In the genomic region with DNA sequence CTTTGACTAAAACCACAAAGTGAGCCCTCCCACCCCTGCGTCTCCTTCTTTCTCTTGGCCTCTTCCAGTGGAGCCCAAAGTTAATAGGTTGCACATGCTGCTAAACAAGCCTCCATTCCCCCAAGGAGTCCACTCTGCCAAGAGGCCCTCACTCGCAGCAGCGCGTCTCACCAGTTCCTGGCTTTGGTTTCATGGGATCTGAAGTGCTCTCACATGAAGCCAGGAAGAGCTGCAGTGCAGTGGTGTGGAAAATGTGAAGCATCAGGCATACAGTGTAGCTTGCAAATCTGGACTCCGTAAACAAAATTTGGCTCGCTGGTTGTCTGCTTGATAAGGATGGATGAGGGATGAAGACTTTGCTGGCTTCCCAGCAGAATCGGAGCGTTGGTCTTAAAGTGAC, we compare ENCODE assay signal across 11 mouse cellular contexts.
DNase-seq lines count a peak whose midpoint lies in the region; ATAC-seq lines count a peak whose summit lies in the region.
"Had no signal": no experiment of that assay in that cellular context is flagged by ENCODE, and none has a peak within 500 bp of the region (broad histone marks: within the 10 kb centered on the region; RNA-seq: fewer than 3 reads in every experiment).

No protein-coding gene starts in this region.

- no peak overlapping the region for H3K27ac ChIP-seq in midbrain, embryonic 14.5 days (replicated peaks; ENCODE audit: low read depth, low read length)
- no peak overlapping the region for H3K27ac ChIP-seq in midbrain, embryonic 13.5 days
- no peak overlapping the region for H3K27ac ChIP-seq in lung, embryonic 16.5 days (ENCODE audit: low read length)
- H3K27ac ChIP-seq: kidney, embryonic 15.5 days; midbrain, embryonic 12.5 days had no signal

- no peak overlapping the region for H3K9ac ChIP-seq in midbrain, embryonic 14.5 days (replicated peaks; ENCODE audit: low read length)
- H3K9ac ChIP-seq in midbrain, embryonic 13.5 days (replicated peaks) = no peak overlapping the region
- H3K9ac ChIP-seq in lung, embryonic 16.5 days (ENCODE audit: low read length) = no peak overlapping the region
- H3K9ac ChIP-seq: kidney, embryonic 15.5 days; midbrain, embryonic 12.5 days had no signal

- H3K36me3 ChIP-seq in midbrain, embryonic 14.5 days (ENCODE audit: control insufficient read depth, insufficient read depth, low read length) = no peaks in the 10 kb centered on the region
- no peaks in the 10 kb centered on the region for H3K36me3 ChIP-seq in midbrain, embryonic 13.5 days
- no peaks in the 10 kb centered on the region for H3K36me3 ChIP-seq in lung, embryonic 16.5 days (ENCODE audit: control insufficient read depth, insufficient read depth, low read length)
- H3K36me3 ChIP-seq: kidney, embryonic 15.5 days; midbrain, embryonic 12.5 days had no signal

- H3K4me3 ChIP-seq in midbrain, embryonic 14.5 days (replicated peaks; ENCODE audit: low read depth, low read length) = no peak overlapping the region
- no peak overlapping the region for H3K4me3 ChIP-seq in midbrain, embryonic 13.5 days (replicated peaks)
- H3K4me3 ChIP-seq in lung, embryonic 16.5 days (ENCODE audit: low read length) = no peak overlapping the region
- H3K4me3 ChIP-seq: kidney, embryonic 15.5 days; midbrain, embryonic 12.5 days had no signal

- ATAC-seq in midbrain, embryonic 14.5 days (ENCODE audit: low FRiP score, low TSS enrichment) = no peak
- ATAC-seq in midbrain, embryonic 13.5 days = no peak
- ATAC-seq in lung, embryonic 16.5 days (ENCODE audit: low read depth) = peak; percentile 90
- ATAC-seq in megakaryocyte, adult 5-6 weeks (ENCODE audit: poor library complexity, severe bottlenecking) = no peak
- ATAC-seq: activated CD4-positive, CD25-positive, alpha-beta regulatory T cell, adult 4 months had no signal

- no peaks in the 10 kb centered on the region for H3K9me3 ChIP-seq in midbrain, embryonic 14.5 days (ENCODE audit: control insufficient read depth, low read length)
- H3K9me3 ChIP-seq in midbrain, embryonic 13.5 days = no peaks in the 10 kb centered on the region
- no peaks in the 10 kb centered on the region for H3K9me3 ChIP-seq in lung, embryonic 16.5 days (ENCODE audit: control insufficient read depth, low read length)
- H3K9me3 ChIP-seq: kidney, embryonic 15.5 days; midbrain, embryonic 12.5 days had no signal

- H3K4me1 ChIP-seq in midbrain, embryonic 14.5 days (ENCODE audit: control insufficient read depth, insufficient read depth, low read length) = no peaks in the 10 kb centered on the region
- peaks cover 5% of the 10 kb centered on the region for H3K4me1 ChIP-seq in midbrain, embryonic 13.5 days (replicated peaks)
- H3K4me1 ChIP-seq in lung, embryonic 16.5 days (replicated peaks; ENCODE audit: control insufficient read depth, insufficient read depth, low read length) = 0 out of 2 replicates have a peak, but pooled peaks cover 7% of the 10 kb centered on the region

- H3K27me3 ChIP-seq in midbrain, embryonic 14.5 days (ENCODE audit: control insufficient read depth, insufficient read depth, low read length) = no peaks in the 10 kb centered on the region
- H3K27me3 ChIP-seq in midbrain, embryonic 13.5 days = no peaks in the 10 kb centered on the region
- H3K27me3 ChIP-seq in lung, embryonic 16.5 days (ENCODE audit: control insufficient read depth, insufficient read depth, low read depth, low read length) = no peaks in the 10 kb centered on the region
- H3K27me3 ChIP-seq: kidney, embryonic 15.5 days; midbrain, embryonic 12.5 days had no signal

- DNase-seq in cerebellum, postnatal 14 days = peak; percentile 56 to 66
- no peak for DNase-seq in cerebellum, postnatal 36 days
- peak; percentile 47 for DNase-seq in midbrain, embryonic 14.5 days
- DNase-seq in gastrocnemius, postnatal 36 days = peak; percentile 59 to 78
- no peak for DNase-seq in B cell, adult 2 months

- 77% methylated on average over 8 of the region's 8 CpGs for WGBS in midbrain, embryonic 14.5 days
- 76% methylated on average over 8 of the region's 8 CpGs for WGBS in midbrain, embryonic 13.5 days
- 31% methylated on average over 8 of the region's 8 CpGs for WGBS in lung, embryonic 16.5 days

- no peak overlapping the region for H3K4me2 ChIP-seq in midbrain, embryonic 14.5 days (ENCODE audit: low read length)
- no peak overlapping the region for H3K4me2 ChIP-seq in midbrain, embryonic 13.5 days (replicated peaks)
- no peak overlapping the region for H3K4me2 ChIP-seq in lung, embryonic 16.5 days (ENCODE audit: low read depth, low read length)
- H3K4me2 ChIP-seq: kidney, embryonic 15.5 days; midbrain, embryonic 12.5 days had no signal

- intact Hi-C loops in gastrocnemius, postnatal 36 days (cut with DNase I) = no loop called here

Comparison
In these comparisons a context has a peak if more than half of its experiments do, and no peak if none do; other contexts are left out.
1. DNase-seq: peak in cerebellum, postnatal 14 days (2 of 2), midbrain, embryonic 14.5 days (single experiment) and gastrocnemius, postnatal 36 days (2 of 2); none in cerebellum, postnatal 36 days (0 of 2) and B cell, adult 2 months (0 of 2).